Mouse (Mus musculus) heart, postnatal 4 days (tissue): ENCODE results near the gene Ugt3a2. TPM values are rescaled to one million over a fixed set of nuclear protein-coding genes. Genes with fewer than 3 reads are reported as not detected.
A peak's percentile ranks its signal among the peaks of the same experiment; 100 is the strongest.

Experiments used
- DNase-seq: peaks from one replicate; pipeline ENCODE4 v3.0.0; 2021
- total RNA-seq, 2 experiments: library from RNA; stranded (reverse); gene quantifications; 2 replicates each; pipeline ENCODE4 v1.2.3; 2021

Ugt3a2 gene
- not detected for total RNA-seq

DNA sequence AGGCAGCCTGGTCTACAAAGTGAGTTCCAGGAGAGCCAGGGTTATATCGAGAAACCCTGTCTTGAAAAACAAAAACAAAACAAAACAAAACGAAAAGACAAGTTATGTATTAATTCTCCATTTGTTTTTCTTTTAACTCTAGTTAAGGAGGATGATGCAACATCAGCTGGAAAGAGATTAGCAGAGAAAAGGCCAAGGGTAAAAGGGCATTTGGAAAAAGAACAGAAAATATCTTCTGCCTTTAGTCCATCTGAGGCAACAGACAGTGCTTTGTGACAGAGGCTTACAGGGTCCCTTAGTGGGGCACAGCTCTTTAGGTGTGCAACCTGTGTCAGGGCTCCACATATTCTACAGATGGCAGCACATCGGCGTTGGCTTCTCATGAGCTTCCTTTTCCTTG is at the start of gene Ugt3a2:
Gene Ugt3a2, plus strand, starts transcription at position 210 of the 400 bp plus-strand sequence.
- no peak for DNase-seq

GRCm38 (mm10) chr15:9289660-9290059 is 45.7 kb upstream of the Ugt3a2 start:
- no peak for DNase-seq

GRCm38 (mm10) chr15:9305978-9306692 is 29.2 kb upstream of the Ugt3a2 start:
- no peak for DNase-seq

DNA sequence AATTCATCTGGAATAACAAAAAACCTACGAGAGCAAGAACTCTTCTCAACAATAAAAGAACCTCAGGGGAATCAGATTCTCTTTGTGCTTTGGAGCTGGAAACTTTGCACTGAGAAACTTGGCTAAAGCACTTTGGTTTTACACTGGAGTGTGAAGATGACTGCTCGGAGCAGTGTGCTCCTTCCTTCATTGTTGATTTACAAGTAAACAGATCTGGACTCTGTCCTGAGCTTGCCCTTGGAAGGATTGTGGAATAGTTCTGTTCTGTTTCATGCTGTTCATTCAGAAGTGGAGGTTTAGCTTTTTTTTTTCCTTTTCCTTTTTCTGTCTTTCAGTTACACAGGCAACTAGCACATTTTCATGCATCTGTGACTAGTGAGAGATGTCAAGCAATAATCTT is 754 bp upstream of the Ugt3a2 start:
- DNase-seq, result no peak

- no peak for DNase-seq
Measured at GRCm38 (mm10) chr15:9336616-9337015, 1.3 kb downstream of the Ugt3a2 start.

DNA sequence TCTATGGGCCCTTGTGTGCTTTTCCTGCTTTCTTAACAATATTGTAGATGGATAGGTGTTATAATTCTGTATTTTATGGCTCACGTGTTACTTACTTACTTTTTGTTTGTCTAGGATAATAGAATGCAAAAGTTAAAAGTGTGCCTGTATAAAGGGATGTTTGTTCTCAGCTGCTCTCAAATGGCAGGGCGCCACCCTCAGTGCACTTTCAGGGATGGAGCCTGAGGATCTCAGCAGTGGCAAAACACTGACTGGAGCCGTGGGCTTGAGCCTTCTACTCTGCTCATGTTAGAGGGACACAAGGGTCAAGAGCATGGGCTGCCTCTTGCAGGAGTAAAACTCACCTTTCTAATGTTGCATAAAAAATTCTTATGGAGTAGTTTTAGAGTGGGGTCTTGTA is 1.7 kb downstream of the Ugt3a2 start:
- DNase-seq, result no peak

GRCm38 (mm10) chr15:9348739-9349138 is 13.4 kb downstream of the Ugt3a2 start:
- no peak for DNase-seq

GRCm38 (mm10) chr15:9362801-9363200 is 27.5 kb downstream of the Ugt3a2 start:
- DNase-seq, result no peak

DNA sequence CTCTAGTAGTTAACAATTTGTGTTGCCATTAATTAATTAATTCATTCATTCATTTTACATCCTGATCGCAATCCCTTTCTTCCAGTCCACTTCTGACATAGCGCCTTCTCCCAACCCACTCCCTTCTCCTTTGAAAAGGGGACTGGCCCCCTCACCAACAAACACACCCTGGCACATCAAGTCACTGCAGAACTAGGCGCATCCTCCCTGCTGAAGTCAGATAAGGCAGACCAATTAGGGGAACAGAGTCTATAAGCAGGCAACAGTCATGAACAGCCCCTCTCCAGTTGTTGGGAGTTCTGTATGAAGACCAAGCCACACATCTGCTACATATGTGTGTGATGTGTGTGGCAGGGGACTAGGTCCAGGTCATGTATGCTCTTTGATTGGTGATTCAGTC is 33.4 kb downstream of the Ugt3a2 start:
- DNase-seq, result no peak

DNA sequence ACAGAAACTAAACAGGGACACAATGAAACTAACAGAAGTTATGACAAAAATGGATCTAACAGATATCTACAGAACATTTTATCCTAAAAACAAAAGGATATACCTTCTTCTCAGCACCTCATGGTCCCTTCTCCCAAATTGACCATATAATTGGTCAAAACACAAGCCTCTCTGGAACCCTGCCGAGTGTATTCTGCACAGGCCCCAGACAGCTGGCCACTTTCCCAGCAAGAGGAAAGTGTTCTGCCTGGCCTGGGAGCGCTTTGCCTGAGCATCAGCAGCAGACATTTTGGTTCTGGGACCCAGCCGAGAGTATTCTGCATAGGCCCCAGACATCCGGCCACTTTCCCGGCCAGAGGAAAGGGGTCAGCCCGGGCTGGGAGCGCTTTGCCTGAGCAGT is 40.9 kb downstream of the Ugt3a2 start:
- DNase-seq, result peak; percentile 4

- DNase-seq, result no peak
Measured at GRCm38 (mm10) chr15:9409475-9409874, 74.1 kb downstream of the Ugt3a2 start.

Other genes with a start within 250 kb of the Ugt3a2 start
- gene Lmbrd2, start 195.0 kb upstream of the Ugt3a2 start, total RNA-seq, result 10 to 100 TPM; 17.4 to 18.0 TPM
- 1 to 10 TPM; 9.3 to 9.9 TPM for gene Skp2, start 180.1 kb upstream of the Ugt3a2 start, total RNA-seq
- gene Ugt3a1, start 58.7 kb upstream of the Ugt3a2 start, total RNA-seq, result not detected
- gene Capsl, start 100.5 kb downstream of the Ugt3a2 start, total RNA-seq, result not detected
- under 1 TPM in 1 of 2 experiments, not detected in 1; 0.43 TPM for gene Il7r, start 194.6 kb downstream of the Ugt3a2 start, total RNA-seq